Mouse (Mus musculus): Measurements from ENCODE around the gene Btc.

The Btc gene

DNA sequence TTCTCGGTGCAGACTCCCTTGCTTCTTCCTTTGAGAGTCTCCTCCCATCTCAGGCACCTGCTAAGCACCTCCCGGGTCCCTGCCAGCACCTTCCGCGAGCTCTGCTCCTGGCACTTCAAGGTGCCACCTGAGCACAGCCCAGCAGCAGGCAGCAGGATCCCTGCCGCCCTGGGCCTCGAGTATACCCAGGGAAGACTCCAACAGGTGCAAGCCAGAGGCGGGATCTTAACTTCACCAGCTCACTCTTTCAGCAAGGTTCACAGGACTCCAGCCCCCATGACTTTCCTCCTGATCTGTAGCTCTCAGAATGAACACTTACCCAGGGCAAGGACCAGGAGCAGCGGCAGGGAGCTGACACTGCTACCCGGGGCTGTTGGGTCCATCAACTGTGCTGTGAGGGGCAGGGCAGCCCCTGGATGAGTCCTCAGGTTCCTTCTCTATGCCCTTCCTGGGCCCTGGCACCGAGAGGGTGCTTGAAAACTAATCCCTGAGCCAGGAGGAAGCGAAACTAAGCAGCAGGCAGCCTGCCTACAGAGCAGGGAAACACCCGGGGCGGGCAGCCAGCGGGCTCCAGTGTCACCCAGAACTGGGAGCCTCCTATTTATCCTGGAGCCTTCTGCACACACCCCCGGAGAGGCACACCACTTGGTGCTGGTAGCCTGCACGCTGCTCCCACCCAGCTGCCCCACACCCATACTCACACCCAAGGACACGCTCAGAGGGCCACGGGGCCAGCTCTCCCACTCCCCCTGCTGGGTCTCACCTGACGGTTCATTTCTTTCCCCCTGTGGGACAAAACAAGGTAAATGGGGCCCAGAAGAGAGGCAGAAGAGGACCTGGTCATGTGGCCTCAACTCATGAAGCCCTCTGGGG, at the start of gene Btc:
Btc (minus strand) TSS at position 656 of the 873 bp plus-strand sequence.
- DNase-seq = peak; percentile 40

DNA sequence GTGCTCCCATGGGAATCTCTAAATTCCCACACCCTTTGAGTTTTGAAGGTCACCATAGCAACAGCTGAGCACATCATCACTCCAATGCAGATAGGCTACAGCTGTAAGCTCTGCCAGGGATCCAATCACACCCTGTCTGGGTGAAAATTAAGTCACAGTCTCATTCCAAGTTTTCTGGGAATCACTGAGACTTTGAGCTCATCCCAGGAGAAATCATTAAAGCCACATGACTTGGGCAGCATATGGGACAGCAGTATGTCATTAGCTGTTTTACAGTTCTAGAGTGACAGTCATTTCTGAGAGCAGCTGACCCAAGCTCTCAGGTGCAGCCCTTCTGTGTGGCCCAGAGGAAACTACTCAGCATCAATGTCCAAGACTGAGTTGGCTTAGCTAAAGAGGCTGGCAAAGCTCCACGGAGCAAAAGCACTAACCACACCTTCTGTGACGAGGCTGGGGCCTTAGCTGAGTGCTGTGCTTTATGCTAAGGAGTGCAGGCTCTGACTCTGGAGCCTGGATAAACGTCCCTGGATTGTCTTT, 42.3 kb upstream of the Btc start:
- DNase-seq = no peak

DNA sequence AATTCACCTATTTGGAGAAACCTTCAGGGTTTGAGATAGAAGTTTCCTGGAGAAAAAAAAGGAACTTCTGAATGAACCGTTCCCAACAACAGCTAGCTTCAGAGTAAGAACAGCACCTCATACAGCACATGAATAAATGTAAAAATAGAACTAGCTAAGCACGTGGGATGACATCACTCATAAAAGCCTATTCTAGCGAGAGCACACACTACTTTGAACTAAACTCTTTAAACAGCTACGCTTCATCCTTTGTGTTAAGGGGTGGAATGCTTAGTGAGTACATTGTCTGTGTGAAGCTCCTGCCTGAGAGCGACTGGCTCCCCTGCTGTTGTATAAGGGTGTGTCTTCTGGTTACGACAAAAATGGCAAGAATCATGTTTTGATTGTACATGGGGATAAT, 33.8 kb upstream of the Btc start:
- DNase-seq = no peak

- DNase-seq = no peak
Observed at GRCm38 (mm10) chr5:91434723-91435658, 32.2 kb upstream of the Btc start.

GRCm38 (mm10) chr5:91428547-91428946, 25.8 kb upstream of the Btc start:
- DNase-seq = no peak

GRCm38 (mm10) chr5:91413814-91414213, 11.0 kb upstream of the Btc start:
- DNase-seq = peak; percentile 13

GRCm38 (mm10) chr5:91404263-91404662, 1.5 kb upstream of the Btc start:
- DNase-seq = no peak

GRCm38 (mm10) chr5:91403281-91403680, 487 bp upstream of the Btc start:
- DNase-seq = no peak

- DNase-seq = no peak
Observed at GRCm38 (mm10) chr5:91400493-91401096, 2.2 kb downstream of the Btc start.

GRCm38 (mm10) chr5:91375467-91375866, 27.3 kb downstream of the Btc start:
- no peak for DNase-seq

DNA sequence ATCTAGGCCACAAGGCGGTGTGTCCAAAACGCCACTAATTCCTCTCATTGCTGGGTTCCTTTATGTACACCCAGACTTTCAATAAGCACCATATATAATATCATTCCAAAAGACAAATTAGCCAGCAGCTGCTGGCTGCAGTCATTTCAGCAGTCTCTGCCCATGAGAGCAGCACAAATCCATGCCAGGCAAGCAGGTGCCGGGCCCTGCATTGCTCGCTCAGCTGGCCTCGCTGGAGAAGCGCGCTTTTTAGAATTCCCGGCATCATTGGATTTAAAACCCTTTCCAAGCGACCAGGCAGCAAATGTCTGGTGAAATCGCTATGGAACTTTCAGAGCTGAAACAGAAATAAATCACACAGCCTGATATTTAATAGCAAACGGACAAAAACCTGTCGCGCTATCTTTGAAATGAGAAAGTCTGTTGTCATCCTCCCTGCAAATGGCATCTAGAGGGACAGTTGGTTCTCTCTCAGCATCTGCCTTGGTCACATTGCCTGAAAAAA, 34.7 kb downstream of the Btc start:
- DNase-seq = peak; percentile 17

GRCm38 (mm10) chr5:91366925-91367324, 35.9 kb downstream of the Btc start:
- DNase-seq = no peak

- DNase-seq = no peak
Observed at GRCm38 (mm10) chr5:91363274-91363991, 39.4 kb downstream of the Btc start.

DNA sequence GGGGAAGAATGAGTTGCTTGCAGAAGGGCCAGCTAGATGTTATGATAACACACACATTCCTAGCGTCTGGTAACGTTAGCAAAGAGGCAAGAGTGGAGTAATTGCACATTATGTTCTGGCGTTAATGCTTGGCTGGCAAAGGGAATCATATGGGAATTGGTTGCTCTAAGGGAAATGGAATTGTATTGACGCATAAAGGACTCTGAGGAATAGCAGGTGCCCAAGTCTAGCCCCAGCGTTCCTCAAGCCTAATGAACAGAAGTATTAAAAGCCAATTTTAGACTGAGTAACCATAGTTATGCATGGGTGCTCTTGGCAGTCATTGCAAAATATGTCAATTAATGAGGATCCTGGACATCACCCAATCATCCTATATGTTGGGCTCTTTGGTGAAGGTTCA, 50.1 kb downstream of the Btc start:
- no peak for DNase-seq

DNA sequence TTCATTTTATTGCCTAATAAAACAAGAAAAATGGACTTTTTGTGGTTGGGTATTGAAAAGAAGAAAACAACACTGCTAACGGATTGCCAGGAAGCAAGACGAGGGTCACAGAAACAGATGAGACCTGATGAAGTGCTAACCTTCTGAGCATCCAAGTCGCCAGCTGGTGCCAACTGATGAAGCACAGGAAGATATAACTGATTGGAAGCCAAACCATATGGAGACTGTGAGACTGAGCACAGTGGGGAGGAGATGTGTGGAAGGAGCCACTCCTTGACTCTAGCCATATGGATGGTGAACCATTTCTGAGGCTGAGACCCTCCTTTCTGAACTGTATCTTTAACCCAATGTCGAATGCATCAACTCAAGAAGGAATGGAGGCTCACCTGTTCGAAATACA, 57.1 kb downstream of the Btc start:
- DNase-seq = no peak

- no peak for DNase-seq
Observed at GRCm38 (mm10) chr5:91345064-91345463, 57.7 kb downstream of the Btc start.

DNA sequence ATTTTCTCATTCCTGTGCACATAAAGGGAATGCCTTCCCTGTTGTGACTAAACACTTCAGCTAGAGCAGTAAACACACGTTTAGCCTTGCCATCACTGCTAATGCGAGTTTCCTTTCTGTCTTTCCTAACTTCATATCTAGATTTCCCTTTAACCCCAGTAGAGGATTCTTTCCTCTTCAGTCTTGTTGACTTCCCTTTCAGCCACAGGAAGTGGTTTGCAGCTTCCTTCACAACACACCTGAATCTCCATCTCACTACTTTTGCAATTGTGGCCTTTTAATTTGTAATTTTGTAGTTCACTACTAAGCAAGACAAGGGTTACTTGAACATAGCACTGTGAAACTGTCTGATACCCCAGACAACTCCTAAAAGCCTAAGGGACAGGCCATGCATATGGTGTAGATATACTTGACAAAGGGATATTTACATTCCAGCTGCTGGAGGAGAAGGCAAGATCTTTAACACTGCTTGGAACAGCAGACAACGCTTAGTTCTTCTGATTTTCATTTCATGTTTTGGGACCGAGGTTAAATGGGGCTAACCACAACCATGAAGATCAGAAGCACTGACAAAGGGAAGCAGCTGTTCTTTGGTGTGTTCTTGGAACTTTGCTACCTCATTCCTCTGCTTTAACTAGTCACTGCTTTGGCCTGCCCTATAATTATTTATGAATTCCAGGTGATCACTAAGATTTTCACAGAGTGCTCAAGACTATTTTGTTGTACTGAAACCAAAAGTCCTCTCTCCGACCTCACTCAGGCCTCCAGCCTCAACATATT, 60.6 kb downstream of the Btc start:
- no peak for DNase-seq

DNA sequence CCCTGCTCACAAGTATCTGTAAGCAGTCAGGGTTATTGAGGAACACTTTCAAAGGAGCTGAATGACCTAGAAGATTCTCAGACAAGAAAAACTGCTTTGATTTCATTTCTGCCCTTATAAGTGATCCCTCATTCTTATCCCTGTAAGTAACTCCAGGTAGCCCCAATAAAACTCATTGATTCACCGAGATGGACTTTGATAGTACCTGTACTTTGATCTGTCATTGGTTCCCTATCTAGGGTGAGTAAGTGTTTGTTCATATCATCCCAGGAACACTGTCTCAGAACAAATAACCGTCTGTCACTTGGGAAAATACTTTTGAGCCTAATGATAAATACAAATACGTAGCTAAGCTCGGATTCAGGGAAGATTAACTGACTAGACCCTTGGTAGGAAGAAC, 68.6 kb downstream of the Btc start:
- no peak for DNase-seq

DNA sequence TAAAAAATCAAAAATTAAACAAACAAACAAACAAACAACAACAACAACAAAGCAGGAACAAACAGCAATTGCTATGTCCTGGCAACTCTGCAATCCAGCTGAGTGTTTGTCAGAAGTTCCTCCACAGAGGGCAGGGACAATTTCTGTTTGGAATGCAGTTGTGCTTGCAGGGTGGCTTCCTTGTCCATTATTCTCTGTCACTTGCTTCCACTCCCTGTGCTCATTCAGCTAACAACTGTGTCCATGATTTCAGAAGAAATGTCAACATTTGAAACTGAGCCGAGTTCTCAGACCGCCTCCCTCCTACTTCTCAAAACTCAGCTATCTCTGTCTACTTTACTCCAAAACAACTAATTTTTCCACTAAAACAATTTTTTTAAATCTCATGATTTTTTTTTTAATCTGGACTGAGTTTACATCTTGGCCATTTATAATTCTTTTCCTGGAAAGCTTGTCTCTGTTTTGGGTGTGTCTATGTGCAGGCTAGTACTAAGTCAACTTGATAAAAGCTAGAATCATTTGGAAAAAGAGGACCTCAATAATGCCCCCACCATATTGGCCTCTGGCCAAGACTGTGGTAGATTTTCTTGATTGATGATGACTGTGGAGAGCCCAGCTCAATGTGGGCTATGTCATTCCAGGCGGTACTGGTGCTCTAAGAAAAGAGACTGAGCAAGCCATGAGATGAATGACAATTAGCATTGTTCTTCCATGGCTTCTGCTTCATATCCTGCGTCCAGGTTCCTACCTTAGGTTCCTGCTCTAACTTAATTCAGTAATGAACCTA, 70.5 kb downstream of the Btc start:
- DNase-seq = no peak

- DNase-seq = no peak
Observed at GRCm38 (mm10) chr5:91321840-91322239, 81.0 kb downstream of the Btc start.

- no peak for DNase-seq
Observed at GRCm38 (mm10) chr5:91320348-91320747, 82.4 kb downstream of the Btc start.
